Mouse (Mus musculus) bone marrow macrophage, adult 2 months (primary cell): ENCODE results near the gene Prkra.

Experiments
- CTCF ChIP-seq: IDR thresholded peaks from 2 replicates; pipeline ENCODE4 v1.5.1; 2012; ENCODE audit warnings: low read depth, mild to moderate bottlenecking, low read length, moderate library complexity
- POLR2A ChIP-seq: IDR thresholded peaks from 2 replicates; pipeline ENCODE4 v1.6.1; 2012; ENCODE audit warnings: mild to moderate bottlenecking, low read depth, low read length, borderline replicate concordance

- TF ChIP-seq POLR2A (no peak), CTCF (no peak)
Observed at GRCm38 (mm10) chr2:76647441-76647869, 360 bp downstream of the Prkra start.
